Mouse (Mus musculus) right cerebral cortex, postnatal 10 days (tissue): ENCODE measurements at regions not wholly inside any gene's neighbourhood (a gene's known extent, or its start where the extent isn't known, plus 50 kb on each side); places are given as distances from the start of the nearest gene placed in this dataset.

Experiments
- DNase-seq, 2 experiments: peaks; one replicate each; pipeline ENCODE4 v3.0.0; 2021; ENCODE audit warnings: low spot score in 2 of 2

DNA sequence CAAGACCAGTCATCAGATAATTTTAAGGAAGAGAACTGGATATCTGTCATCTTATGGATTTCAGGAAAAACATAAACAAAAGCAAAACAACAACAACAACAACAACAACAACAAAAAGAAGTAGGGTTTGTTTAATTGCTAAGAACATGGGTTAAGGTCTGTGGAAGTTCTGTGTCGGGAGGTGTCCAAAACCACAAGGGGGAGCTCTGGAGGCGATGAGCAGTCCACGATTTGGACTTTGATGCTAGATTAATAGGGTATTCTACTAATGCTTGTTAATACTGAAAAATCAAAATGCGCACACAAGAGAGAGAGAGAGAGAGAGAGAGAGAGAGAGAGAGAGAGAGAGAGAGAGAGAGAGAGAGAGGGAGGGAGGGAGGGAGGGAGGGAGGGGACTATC is 692.0 kb upstream of the Car10 start:
- peak in 1 of 2 experiments; percentile 20 for DNase-seq

DNA sequence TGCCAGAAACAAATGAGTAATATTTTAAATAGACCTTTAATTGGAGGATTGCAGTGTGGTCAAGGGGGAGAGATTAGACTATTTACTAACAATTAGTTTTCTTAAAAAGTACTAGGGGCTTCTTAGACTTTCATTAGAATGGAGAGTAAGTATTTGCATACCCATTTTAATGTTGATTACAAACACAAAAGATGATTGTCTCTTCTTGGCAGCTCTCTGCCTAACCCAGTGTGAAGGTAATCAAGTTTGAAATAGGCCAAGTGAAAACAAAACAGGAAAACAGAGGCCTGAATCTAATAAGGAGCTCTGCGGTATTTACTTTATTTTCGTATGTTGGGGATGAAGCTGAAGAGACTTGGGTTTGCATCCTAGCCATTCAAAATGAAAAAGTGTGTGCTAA is 646.5 kb upstream of the Car10 start:
- no peak for DNase-seq

DNA sequence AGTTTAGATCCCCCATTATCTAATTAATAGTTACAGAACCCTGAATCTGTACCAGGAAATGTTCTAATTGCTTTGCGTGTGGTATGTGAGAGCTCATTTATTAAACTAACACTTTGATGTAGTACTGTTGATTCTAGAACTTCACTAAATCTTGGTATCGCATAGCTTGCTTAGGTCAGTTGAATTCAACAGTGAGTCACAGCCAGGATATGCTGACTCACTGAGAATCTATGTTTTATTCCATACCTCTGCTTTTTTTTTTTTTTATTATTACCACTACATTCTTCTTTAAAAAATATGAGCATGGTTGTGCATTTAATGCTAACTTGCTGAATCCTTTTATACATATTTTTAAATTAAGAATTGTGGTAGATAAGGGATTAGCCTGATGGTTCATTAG is 602.5 kb upstream of the Car10 start:
- DNase-seq: no peak
